Mouse (Mus musculus): ENCODE data around the gene Gmpr. TPM values are rescaled to one million over a fixed set of nuclear protein-coding genes. Genes with fewer than 3 reads are reported as not detected.
A peak's percentile ranks its signal among the peaks of the same experiment; 100 is the strongest.

The Gmpr gene
- 23.8 and 26.0 TPM in 2 replicates for polyA plus RNA-seq (2015; fragmentation: Nextera tagmentation; extraction: Ambion mirVana)

GRCm38 (mm10) chr13:45507274-45508229 is at the start of gene Gmpr:
Gene Gmpr (plus strand): TSS chr13:45507444.
- TF ChIP-seq EP300 (IDR thresholded peaks at IDR 0.05) (no peak), CTCF (IDR thresholded peaks at IDR 0.05) (peak; percentile 28)
- WGBS, result 3% methylated on average over 62 of the region's 63 CpGs
- DNase-seq (ENCODE audit: low spot score), result peak; percentile 82
- Histone ChIP-seq H3K36me3 (ENCODE audit: insufficient read depth, low read length) (no peaks in the 10 kb centered on the region), H3K4me1 (ENCODE audit: insufficient read depth, low read depth, low read length) (peaks cover 5% of the 10 kb centered on the region; the same call in 1 of the 2 replicates), H3K4me2 (replicated peaks; ENCODE audit: low read depth, low read length) (peak within 1 kb of the TSS; percentile 91), H3K27ac (ENCODE audit: low read length) (no peak within 1 kb of the TSS), H3K9me3 (ENCODE audit: low read length) (no peaks in the 10 kb centered on the region), H3K4me3 (ENCODE audit: low read depth, low read length) (peak within 1 kb of the TSS; percentile 51), H3K27me3 (replicated peaks; ENCODE audit: insufficient read depth, low read length) (no peaks in the 10 kb centered on the region), H3K9ac (replicated peaks; ENCODE audit: low read depth) (no peak within 1 kb of the TSS)
- peak; percentile 87 for ATAC-seq

DNA sequence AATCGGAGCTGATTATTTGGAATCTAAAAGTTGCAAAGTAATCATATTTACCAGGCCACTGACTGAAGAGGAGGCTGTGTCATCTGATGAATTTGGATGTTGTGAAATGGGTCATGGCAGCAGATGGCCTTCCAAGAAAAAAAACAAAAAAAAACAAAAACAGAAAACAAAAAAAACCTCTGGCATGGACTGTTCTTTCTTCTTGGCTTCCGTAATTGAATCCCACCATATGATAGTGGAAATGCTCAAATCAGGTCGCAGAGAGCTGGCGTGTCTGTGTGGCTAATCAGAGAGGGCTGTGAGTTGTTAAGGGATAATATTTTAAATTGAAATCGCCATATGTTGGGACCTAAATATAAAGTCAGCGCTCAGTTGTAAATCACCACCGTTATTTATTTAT is 49.8 kb upstream of the Gmpr start:
- WGBS, result 64% methylated on average over 7 of the region's 7 CpGs
- Histone ChIP-seq H3K36me3 (ENCODE audit: insufficient read depth, low read length) (no peaks in the 10 kb centered on the region), H3K4me2 (replicated peaks; ENCODE audit: low read depth, low read length) (no peak overlapping the region), H3K9me3 (ENCODE audit: low read length) (no peaks in the 10 kb centered on the region), H3K4me1 (ENCODE audit: insufficient read depth, low read depth, low read length) (peaks cover 13% of the 10 kb centered on the region; the same call in 1 of the 2 replicates), H3K27ac (ENCODE audit: low read length) (no peak overlapping the region), H3K27me3 (replicated peaks; ENCODE audit: insufficient read depth, low read length) (no peaks in the 10 kb centered on the region), H3K9ac (replicated peaks; ENCODE audit: low read depth) (no peak overlapping the region), H3K4me3 (ENCODE audit: low read depth, low read length) (no peak overlapping the region)
- peak; percentile 50 for DNase-seq (ENCODE audit: low spot score)
- ATAC-seq, result no peak
- no peak for TF ChIP-seq EP300 (IDR thresholded peaks at IDR 0.05)
- TF ChIP-seq CTCF (IDR thresholded peaks at IDR 0.05), result no peak

DNA sequence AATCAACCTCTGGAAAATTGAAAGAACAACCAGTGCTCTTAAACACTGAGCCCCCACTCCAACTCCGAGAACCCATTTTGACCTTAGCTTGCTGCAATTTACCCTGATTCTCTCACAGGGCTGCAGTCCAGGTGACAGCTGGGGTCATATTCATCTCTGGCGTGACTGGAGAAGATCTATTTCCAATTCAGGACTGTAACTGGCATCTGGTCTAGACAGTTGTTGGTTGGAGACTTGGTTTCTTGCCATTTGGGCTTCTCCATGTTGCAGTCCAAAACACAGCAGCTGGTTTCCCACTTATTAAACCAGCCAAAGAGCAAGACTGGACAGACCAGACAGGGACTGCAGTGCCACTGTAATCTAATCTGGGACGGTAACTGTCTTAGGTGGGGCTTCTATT is 47.1 kb upstream of the Gmpr start:
- DNase-seq (ENCODE audit: low spot score) (no peak), ATAC-seq (no peak)
- Histone ChIP-seq H3K4me3 (ENCODE audit: low read depth, low read length) (no peak overlapping the region), H3K36me3 (ENCODE audit: insufficient read depth, low read length) (no peaks in the 10 kb centered on the region), H3K4me2 (replicated peaks; ENCODE audit: low read depth, low read length) (no peak overlapping the region), H3K27me3 (replicated peaks; ENCODE audit: insufficient read depth, low read length) (no peaks in the 10 kb centered on the region), H3K27ac (ENCODE audit: low read length) (no peak overlapping the region), H3K9ac (replicated peaks; ENCODE audit: low read depth) (no peak overlapping the region), H3K9me3 (ENCODE audit: low read length) (no peaks in the 10 kb centered on the region), H3K4me1 (ENCODE audit: insufficient read depth, low read depth, low read length) (peaks cover 9% of the 10 kb centered on the region; the same call in 1 of the 2 replicates)
- TF ChIP-seq EP300 (IDR thresholded peaks at IDR 0.05), result no peak
- no peak for TF ChIP-seq CTCF (IDR thresholded peaks at IDR 0.05)
- 93% methylated on average over 3 of the region's 3 CpGs for WGBS

- no peak for TF ChIP-seq CTCF (IDR thresholded peaks at IDR 0.05)
- TF ChIP-seq EP300 (IDR thresholded peaks at IDR 0.05), result no peak
These were observed 45.8 kb upstream of the Gmpr start for GRCm38 (mm10) chr13:45461370-45461958.

GRCm38 (mm10) chr13:45465616-45466015 is 41.6 kb upstream of the Gmpr start:
- Histone ChIP-seq H3K9ac (replicated peaks; ENCODE audit: low read depth) (no peak overlapping the region), H3K4me3 (ENCODE audit: low read depth, low read length) (no peak overlapping the region), H3K27ac (ENCODE audit: low read length) (no peak overlapping the region), H3K4me2 (replicated peaks; ENCODE audit: low read depth, low read length) (no peak overlapping the region), H3K9me3 (ENCODE audit: low read length) (no peaks in the 10 kb centered on the region), H3K27me3 (replicated peaks; ENCODE audit: insufficient read depth, low read length) (no peaks in the 10 kb centered on the region), H3K36me3 (ENCODE audit: insufficient read depth, low read length) (no peaks in the 10 kb centered on the region), H3K4me1 (ENCODE audit: insufficient read depth, low read depth, low read length) (no peaks in the 10 kb centered on the region)
- DNase-seq (ENCODE audit: low spot score) (no peak), ATAC-seq (no peak)
- 85% methylated on average over 10 of the region's 10 CpGs for WGBS
- TF ChIP-seq CTCF (IDR thresholded peaks at IDR 0.05) (no peak), EP300 (IDR thresholded peaks at IDR 0.05) (no peak)

More at GRCm38 (mm10) chr13:45461370-45461958, 45.8 kb upstream of the Gmpr start:
- Histone ChIP-seq H3K27me3 (replicated peaks; ENCODE audit: insufficient read depth, low read length) (no peaks in the 10 kb centered on the region), H3K4me1 (ENCODE audit: insufficient read depth, low read depth, low read length) (no peaks in the 10 kb centered on the region), H3K4me3 (ENCODE audit: low read depth, low read length) (no peak overlapping the region), H3K36me3 (ENCODE audit: insufficient read depth, low read length) (no peaks in the 10 kb centered on the region), H3K4me2 (replicated peaks; ENCODE audit: low read depth, low read length) (no peak overlapping the region), H3K27ac (ENCODE audit: low read length) (no peak overlapping the region), H3K9ac (replicated peaks; ENCODE audit: low read depth) (no peak overlapping the region), H3K9me3 (ENCODE audit: low read length) (no peaks in the 10 kb centered on the region)
- no peak for DNase-seq (ENCODE audit: low spot score)
- WGBS, result 68% methylated on average over 14 of the region's 14 CpGs
- no peak for ATAC-seq

- Histone ChIP-seq H3K27me3 (replicated peaks; ENCODE audit: insufficient read depth, low read length) (no peaks in the 10 kb centered on the region), H3K36me3 (ENCODE audit: insufficient read depth, low read length) (no peaks in the 10 kb centered on the region), H3K9ac (replicated peaks; ENCODE audit: low read depth) (no peak overlapping the region), H3K4me3 (ENCODE audit: low read depth, low read length) (no peak overlapping the region), H3K4me1 (ENCODE audit: insufficient read depth, low read depth, low read length) (no peaks in the 10 kb centered on the region), H3K9me3 (ENCODE audit: low read length) (no peaks in the 10 kb centered on the region), H3K4me2 (replicated peaks; ENCODE audit: low read depth, low read length) (no peak overlapping the region), H3K27ac (ENCODE audit: low read length) (no peak overlapping the region)
- TF ChIP-seq CTCF (IDR thresholded peaks at IDR 0.05) (no peak), EP300 (IDR thresholded peaks at IDR 0.05) (no peak)
- no peak for ATAC-seq
- WGBS, result 52% methylated on average over 10 of the region's 10 CpGs
- DNase-seq (ENCODE audit: low spot score), result no peak
These were observed 41.2 kb upstream of the Gmpr start for GRCm38 (mm10) chr13:45466031-45466519.

All from lung, postnatal 0 days (tissue).